Mouse (Mus musculus): Measurements from ENCODE around the gene Amn1.
A peak's percentile ranks its signal among the peaks of the same experiment; 100 is the strongest.
"Not testable (repeated sequence)": the region's sequence is repeated elsewhere in the genome, so short reads cannot be mapped to it uniquely, and the experiment has no call there.

Amn1 gene

DNA sequence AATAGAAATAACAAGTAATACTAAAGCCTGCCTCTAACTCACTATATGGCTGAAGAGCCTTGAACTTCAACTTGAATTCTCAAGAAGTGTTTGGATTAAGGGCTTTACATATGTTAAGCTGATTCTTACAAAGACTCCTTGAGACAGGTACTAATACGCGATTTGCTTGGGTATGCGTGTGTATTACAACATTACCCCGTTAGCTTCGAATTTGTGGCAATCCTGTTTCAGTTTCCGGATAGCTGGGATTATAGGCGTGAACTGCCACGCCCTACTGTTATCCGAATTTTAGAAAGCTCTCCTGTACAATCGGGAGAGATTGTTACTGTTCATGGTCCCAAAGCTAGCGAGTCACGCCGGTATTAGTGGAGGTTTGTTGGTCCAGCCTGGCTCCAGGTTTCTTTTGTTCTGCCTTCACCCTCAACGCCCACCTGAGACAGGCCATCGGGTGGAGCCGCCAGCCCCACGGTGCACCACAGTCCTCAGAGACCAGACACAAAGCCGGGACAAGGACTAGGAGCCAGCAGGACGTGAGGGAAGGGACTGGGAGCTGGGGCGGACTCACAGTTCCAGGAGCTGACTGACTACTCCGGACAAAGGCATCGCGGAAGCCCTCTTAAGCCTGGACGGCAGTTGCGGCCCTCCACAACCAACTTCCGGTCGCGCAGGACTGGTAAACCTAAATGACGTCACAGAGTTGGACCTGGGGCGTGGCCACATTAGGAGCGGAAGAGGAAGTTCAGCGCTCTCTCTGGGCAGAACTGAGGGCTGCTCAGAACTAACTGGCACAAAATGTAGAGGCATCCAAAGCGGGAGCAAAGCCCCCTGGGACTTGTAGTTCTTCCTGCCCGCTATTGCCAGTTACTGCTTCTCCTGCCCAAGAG is at the start of gene Amn1:
Amn1 (minus strand) TSS at position 672 of the 884 bp plus-strand sequence.
- DNase-seq, result peak; percentile 98

DNA sequence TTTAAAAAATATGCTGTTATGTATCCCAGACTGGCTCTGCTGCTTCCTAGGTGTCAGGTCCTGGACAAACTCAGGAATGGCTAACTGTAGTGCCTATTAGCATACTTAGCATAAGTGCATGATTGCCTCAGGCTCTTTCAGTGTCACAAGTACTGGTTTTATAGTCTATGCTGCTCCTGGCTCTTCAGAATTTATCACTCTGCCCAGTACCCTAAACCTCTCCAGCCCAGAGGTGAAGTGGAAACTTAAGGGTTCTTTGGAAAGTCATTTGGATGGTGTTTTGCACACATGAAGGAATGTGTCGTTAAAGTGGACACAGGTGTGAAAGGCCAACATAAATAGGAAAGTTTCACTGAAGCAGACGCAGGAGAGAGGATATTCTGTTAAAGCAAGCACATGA is 48.3 kb upstream of the Amn1 start:
- DNase-seq, result no peak

DNA sequence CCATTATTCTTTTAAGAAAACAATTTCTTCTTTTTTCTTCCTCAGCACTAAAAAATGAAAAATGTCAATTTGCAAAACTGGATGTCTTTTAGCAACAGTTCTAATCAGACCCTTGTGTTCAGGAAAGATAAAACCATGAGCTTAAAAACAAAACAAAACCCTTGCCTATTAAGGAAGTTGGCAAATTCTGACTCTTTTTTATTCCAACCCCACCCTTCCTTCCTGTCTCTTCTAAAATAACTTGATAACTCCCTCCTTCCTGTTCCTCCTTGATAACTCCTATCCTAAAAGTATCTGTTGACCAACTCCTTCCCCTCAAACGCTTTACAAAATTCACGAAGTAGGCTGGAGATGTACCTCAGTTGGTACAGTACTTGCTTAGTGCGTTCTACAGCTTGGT is 45.4 kb upstream of the Amn1 start:
- DNase-seq, result no peak

DNA sequence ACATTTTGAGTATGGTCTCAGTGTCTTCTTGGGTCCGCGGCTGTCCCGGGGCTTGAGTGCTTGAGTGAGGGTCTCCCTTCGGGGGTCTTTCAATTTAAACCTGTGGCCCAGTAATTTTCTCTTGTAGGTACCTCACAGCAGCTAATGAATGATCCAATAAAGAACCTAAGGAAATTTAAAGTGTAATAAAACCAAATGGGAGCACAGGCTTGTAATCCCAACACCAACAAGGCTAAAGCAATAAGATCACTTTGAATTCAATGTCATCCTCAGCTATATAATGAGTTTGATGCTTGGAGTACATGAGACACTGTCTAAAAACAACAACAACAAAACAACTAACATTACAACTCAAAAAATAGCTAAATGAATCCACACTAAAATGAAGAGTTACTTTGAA is 36.2 kb upstream of the Amn1 start:
- DNase-seq, result no peak

DNA sequence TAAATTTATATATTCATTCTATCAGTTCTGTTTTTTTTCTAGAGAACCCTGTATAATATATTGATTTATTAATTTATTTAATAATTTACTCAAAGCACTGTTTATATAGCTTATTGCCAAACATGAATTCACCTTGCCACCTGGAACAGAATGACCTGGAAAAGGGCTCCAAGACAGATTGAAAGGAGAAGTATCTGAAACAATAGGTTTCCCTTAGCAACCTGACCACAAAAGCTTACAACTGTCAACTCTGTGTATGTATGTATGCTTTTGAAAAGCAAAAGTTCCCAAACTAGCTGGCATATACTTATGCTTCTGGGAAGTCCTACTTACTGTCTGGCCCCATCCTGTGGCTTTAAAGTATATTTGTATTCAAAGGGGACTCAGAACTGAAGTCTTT is 32.8 kb upstream of the Amn1 start:
- no peak for DNase-seq

DNA sequence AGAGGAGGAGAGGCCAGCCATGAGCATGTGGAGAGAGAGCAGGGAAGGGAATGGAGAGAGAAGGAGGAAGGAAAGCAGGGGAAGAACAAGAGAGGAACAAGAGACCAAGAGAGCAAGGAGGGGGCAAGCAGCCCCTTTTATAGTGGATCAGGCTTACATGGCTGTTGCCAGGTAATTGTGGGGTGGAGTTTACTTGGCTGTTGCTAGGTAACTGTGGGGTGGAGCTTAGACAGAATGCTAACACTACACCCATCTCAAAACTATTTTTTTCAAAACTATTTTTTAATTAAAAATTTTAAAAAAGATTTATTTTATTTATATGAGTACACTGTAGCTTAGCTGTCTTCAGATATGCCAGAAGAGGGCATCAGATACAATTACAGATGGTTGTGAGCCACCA is 10.1 kb upstream of the Amn1 start:
- no peak for DNase-seq

DNA sequence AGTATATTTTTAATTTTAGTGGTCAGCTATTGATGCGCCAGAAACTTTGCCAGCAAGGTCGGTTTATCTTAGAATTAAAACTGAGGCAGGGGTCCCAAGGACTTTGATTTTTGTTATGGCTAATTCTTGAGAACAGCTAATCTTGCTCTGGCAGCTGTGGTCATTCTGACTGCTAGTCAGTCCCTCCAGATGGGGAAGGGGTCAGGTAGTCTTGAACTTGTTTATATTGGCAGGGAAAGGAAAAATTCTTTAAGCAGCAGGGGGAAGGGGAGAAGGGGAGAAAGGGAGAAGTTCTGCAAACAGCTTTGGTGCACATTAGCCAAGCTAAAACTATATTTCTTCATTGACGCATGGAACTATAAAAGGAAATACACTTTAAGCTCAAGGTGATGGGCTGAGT is 8.6 kb upstream of the Amn1 start:
- no peak for DNase-seq

DNA sequence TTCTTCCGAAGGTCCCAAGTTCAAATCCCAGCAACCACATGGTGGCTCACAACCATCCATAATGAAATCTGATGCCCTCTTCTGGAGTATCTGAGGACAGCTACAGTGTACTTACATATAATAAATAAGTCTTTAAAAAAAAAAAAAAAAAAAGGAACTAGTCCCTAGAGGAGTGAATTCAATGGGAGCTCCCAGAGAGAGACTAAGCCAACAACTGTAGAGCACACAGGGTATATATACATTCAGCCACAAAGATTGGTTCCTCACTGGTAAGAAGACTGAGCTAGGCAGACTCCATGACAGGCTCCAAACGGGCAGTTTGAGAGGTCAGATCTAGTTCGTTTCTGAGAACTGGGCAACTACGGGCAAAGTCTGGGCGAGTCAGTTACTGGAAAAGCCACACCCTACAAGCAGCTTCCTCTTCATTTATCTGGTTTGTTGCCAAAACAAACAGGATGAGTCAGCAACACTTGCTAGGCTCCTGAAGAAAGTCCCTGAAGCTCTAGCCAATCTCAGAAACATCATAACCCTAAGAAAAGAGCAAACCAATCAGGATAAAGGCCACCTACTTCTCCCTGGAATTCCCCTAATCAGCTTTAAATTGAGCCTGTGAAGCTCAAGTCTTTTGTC is 4.9 kb upstream of the Amn1 start:
- DNase-seq, result no peak

DNA sequence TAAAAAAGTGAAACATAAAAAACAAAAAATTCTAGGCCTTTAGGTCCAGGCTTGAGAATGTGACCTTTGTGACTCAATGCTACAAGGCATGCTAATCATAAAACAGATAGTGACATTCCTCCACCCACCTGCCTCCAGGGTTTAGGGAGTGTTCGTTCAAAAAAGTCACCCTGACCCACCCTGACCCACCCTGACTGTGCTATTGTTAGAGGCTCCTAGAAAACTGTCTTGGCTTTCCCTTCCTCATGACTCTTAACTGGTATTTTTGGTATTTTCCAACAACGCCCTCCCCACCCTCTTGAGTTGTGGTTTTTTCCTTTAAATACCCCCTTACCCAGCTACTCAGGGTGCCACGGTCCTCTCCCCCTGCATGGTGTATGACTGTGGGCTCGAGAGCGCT is 3.4 kb upstream of the Amn1 start:
- not testable (repeated sequence) for DNase-seq

DNA sequence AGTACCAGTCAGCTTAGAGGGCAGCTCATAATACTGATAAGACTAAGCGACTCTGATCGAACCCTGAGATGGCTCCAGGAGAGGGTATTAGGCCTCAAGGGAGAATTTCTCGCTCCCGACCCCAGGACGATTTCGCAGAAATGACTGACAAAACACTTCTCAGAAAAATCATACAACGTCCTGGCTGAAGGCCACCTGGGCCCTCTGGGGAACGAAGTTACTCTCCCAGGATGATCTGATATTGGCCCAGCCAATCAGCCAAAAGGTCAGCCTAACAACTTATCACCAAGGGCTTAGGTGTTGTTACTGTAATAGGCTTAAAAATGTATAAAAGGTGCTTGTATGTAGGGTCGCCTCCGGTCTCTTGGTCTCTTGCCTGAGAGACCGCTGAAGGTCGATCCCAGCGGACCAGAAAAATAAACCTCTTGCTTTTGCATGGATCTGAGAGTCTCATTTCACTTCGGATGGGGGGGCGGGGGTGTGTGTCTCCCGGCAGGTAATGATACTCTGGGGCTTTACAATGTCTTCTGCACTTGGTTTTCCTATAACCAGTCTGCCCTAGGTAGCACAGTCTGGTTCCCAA is 919 bp upstream of the Amn1 start:
- peak; percentile 23 for DNase-seq

DNA sequence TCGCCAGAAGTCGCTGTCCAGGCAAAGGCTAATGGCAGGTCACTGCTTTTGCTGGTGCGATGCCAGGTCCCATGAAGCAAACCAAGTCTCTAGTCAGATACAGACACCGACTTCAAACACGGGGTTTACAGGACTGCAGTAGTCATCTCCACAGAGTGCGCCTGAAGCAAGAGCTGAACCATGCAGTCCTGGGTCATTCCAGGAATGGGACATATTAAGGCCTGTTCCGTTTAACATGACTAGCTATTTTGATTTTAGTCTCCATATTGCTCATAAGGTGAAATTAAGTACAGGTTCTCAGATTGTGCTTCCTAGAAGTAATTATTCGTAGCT is 379 bp upstream of the Amn1 start:
- DNase-seq, result no peak

DNA sequence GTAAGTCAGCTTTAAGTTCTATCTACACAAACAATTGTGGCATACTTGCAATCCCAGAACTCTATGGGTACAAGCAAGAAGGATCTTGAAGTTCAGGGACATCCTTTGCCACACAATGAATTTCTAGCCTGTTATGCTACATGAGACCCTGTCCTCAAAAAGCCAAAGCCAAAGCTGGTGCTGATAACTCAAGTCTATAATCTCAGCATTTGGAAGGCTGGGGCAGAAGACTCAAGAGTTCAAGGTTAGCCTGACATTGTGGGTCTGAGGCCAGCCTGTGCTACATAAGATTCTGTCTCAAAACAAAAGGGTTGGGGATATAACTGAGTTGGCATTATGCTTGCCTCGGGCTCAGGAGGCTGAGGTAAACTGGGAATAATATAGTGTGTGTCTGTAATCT is 1.1 kb downstream of the Amn1 start:
- no peak for DNase-seq

DNA sequence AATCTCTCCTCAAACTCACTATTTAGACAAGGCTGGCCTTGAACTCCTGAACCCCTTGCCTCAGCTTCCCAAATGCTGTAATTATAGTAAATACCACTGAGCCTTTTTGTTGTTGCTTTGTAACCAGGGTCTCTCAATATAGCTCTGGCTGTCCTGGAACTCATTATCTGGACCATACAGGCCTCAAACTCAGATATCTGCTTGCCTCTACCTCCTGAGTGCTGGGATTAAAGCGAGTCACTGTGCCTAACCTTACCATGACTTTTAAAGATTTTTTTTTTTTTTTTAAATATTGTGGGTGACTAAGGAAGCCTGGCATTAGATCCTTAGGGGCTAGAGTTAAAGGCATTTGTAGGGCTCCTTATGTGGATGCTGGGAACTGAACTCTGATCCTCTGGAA is 4.5 kb downstream of the Amn1 start:
- DNase-seq, result no peak

DNA sequence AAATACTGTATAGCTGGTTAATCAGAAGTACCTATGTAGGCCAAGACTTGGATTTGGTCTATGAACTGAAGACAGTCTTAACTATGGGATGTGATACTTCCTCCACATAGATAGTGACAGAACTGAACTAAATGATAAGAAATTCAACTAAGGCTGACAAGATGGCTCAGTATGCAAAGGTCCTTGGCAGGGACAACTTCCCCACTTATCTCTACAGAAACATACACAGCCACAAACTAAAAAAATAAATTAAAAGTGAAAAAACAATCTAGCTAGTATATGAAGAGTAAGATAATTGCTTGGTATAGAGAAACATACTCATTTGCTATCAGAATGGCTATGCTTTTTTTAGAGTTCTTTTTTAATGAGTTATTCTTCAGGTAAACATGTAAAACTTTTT is 9.4 kb downstream of the Amn1 start:
- DNase-seq, result no peak

DNA sequence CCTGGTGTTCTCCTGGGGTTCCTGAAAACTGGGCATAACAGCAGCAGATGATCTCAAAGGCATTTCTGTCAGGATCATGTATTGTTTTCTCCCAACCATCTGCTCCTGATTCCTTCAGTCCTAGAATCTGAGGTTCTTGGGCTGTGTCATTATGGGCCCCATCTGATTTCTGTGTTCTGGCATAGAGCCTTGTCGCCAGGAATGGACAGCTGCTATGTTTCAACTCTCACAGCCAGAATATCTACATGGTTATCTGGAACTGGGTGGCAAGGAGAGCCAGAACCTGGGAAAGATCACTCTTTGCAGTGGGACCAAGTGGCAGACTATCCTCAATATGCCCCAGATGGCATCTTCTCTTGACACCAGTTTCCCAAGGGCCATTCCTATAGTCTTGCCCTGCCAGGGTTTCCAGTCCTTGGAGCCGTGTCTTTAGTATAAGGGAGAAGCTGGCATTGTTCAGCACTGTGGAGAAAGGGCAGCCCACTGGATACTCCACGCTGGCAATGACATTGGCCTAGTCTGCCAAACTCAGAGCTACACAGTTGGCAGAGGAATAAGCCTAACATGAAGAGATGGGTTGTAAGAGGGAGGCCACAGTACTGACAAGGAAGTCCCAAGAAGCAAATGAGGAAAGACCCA is 13.5 kb downstream of the Amn1 start:
- no peak for DNase-seq

DNA sequence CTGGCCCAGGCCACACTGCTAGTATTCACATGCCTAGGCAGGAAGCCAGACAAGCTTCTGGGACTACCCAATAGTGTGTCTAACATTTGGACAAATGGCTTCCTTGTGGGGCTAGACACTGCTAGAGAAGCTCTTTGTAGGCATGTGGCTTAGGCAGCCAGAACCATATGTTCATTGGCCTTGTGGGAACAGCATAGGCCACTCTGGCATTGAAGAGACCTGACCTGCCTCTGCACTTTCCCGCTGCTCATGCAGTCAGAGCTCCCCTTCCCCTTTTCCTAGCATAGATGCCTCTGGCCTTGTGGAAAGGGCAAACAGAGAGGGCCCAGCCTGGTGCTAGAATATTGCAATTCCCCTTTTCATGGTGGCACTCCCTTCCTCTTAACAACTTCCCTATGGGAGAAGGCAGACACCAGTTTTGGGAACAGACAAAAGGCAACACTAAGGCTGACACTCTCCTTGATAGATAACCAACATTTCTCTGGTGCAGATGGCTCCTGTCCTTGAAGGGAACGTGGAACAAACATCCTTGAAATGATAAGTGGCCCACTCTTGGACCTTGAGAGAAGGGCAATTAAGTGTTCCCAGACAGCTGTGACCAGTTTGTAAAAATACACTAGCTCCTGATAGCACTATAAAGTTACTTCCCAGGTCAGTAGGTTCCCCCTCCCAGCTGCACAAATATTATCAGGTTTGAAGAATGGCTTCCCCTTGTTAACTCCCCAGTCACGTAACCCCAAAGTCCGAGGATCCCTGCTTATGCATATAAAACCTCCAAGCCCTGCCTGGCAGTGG is 14.5 kb downstream of the Amn1 start:
- no peak for DNase-seq

DNA sequence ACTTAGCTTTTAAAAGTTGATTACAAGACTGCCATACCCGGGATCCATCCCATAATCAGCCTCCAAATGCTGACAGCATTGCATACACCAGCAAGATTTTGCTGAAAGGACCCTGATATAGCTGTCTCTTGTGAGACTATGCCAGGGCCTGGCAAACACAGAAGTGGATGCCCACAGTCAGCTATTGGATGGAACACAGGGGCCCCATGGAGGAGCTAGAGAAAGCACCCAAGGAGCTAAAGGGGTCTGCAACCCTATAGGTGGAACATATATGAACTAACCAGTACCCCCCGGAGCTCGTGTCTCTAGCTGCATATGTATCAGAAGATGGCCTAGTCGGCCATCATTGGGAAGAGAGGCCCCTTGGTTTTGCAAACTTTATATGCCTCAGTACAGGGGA is 18.5 kb downstream of the Amn1 start:
- DNase-seq, result not testable (repeated sequence)

DNA sequence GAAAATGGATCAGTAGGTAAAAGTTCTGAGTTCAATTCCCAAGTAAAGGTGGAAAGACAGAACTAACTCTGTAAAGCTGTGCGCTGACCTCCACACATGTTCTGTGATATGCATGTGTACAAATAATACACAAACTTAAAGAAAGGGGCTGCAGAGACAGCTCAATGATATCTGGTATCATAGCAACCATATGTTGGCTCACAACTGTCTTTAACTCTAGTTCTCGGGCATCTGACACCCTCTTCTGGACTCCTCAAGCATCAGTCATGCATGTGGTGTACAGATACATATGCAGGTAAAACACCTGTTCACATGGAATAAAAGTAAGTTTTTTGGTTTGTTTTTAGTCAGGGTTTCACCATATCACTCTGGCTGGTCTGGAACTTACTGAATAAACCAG is 20.1 kb downstream of the Amn1 start:
- DNase-seq, result no peak

DNA sequence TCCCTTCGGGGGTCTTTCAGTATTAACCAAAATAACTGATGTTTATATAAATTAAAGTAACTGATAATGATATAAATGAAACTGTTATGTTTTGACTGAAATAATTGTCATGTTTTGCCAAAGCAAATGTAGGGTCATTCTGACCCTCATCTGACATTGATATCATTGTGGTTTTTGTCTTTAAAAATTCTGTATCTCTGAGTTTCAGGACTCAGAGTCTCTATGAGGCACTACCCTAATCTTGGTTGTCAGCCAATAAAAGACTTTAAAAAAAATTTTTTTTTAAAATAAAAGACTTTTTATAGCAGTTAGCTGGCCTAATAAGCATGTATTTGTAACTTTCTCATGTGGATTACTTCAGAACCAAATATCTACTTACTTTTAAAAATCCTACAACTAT is 20.8 kb downstream of the Amn1 start:
- no peak for DNase-seq

DNA sequence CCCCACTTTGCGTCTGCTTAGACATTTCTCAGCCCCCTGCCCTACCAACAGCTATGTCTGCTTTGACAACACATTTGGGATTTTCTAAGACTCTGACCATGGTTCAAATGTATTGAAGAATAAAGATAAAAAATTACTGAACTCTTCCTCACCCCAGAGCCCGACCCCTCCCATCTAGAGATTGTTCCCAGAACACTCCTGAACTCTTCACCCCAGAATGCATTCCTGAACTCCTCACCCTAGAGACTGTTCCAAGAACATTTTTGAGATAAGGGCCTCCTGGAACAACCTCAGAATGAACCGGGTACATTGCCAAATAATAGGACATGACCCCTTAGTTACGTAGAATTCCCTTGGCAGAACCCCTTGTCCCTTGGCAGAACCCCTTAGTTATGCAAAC is 21.5 kb downstream of the Amn1 start:
- not testable (repeated sequence) for DNase-seq

DNA sequence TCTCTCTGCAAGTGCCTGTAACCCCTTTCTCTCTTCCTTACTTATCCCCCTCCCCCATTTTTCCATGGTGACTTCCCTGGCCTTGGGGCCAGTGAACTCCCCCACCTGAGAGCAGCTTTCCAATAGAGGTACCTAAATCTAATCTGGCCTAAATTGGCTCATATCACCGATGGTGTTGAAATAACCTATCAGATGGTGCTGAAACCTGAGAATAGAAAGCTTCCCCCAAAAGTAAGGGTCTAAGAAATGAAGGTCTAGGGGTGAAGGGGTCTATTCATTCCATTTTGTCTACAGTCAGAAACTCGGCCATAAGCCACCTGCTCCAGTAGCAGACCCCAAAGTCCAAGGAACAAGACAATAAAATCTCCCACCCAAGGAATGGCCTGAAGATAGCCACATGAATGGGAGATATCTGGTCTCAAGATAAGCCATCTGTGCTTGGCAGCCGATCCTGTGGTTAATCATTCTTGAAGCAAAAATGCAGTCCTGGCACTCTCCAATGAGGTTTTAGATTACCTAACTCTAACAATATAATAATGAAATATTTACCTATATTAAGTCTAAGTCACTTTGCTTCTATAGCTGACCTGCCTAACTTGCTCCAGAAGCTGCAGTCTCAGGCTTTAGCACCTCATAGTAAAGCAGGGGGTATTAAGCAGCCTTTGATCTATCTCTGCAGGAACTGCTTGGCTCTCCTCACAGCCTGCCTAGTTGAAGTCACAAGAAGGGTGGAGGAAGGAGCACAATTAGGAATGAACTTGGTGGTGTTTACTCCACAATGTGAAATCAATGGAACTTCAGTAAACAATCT is 33.3 kb downstream of the Amn1 start:
- DNase-seq, result no peak
